Mouse (Mus musculus) gastrocnemius, adult 18-20 months (tissue): ENCODE results near the gene Rhov. TPM values are rescaled to one million over a fixed set of nuclear protein-coding genes. Genes with fewer than 3 reads are reported as not detected.

Experiments
- DNase-seq: peaks from one replicate; pipeline ENCODE4 v3.0.0; 2021; ENCODE audit warnings: low spot score
- total RNA-seq, 2 experiments: library from RNA; stranded (reverse); gene quantifications; 2 replicates each; pipeline ENCODE4 v1.2.3; 2021

Rhov gene
- total RNA-seq, 2 experiments from 2014 or later = not detected

DNA sequence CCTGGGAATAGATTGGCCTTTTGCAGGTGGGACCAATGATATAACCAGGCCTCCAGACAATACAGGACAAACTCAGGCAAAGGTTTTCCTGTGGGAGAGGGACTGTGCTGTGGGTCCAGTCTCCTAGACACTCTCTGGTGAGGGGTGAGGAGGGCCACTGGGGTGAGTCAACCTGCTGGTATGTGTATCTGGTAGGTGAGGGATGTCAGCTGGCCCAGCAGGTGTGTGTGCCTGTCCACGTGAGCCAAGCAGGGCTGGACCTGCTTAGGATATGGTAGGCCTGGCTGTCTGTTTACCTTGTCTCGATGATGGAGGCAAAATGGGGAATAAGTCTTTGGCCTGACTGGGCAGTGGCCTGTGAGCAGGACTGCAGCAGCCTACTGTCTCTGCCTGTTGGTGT lies 32.4 kb downstream of the Rhov start:
- no peak for DNase-seq

DNA sequence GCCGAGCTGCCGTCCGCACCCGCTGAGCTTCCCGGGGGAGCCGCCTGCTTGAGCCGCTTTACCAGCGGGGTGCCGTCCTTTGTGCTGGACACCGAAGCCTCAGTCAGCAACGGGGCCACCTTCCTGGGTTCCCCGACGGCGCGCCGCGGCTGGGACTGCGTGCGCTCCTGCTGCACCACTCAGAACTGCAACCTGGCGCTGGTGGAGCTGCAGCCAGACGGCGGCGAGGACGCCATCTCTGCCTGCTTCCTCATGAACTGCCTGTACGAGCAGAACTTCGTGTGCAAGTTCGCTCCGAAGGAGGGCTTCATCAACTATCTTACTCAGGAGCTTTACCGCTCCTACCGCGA lies 33.2 kb downstream of the Rhov start:
- DNase-seq = no peak

DNA sequence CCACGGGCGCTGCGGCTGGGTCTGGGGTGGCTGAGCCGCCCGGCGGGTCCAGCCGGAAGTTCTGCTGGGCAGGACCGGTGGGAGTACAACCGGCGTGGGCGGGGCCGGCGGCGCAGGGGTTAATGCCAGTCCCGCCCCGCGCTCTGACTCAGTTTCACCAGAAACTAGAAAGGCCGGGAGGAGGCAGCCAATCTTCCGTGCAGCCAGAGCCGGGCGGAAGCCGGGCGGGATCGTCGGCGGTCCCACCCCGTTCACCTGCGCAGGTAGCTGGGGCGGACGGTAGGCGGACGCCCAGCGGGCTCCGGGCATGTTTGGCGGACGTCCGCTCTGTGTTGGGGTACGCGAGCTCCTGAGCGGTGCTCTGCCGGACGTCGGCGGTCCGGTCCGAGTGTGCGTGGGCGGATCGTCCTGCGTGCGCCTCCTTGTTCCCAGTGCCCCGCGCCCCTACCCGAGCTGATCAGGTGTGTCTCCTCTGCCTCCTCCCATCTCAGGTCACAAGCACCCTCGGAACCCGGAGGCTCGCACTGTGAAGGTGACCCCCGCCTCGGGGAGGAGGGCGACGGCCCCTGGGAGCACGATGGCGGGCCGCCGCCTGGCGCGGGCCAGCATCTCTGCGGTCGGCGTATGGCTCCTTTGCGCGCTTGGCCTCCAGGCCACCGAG lies 33.7 kb downstream of the Rhov start, which contains the start of gene Spint1:
Spint1 (plus strand) TSS at position 153 of the 661 bp plus-strand sequence.
- DNase-seq = no peak

GRCm38 (mm10) chr2:119236682-119237209 lies 34.3 kb downstream of the Rhov start:
- DNase-seq = no peak

DNA sequence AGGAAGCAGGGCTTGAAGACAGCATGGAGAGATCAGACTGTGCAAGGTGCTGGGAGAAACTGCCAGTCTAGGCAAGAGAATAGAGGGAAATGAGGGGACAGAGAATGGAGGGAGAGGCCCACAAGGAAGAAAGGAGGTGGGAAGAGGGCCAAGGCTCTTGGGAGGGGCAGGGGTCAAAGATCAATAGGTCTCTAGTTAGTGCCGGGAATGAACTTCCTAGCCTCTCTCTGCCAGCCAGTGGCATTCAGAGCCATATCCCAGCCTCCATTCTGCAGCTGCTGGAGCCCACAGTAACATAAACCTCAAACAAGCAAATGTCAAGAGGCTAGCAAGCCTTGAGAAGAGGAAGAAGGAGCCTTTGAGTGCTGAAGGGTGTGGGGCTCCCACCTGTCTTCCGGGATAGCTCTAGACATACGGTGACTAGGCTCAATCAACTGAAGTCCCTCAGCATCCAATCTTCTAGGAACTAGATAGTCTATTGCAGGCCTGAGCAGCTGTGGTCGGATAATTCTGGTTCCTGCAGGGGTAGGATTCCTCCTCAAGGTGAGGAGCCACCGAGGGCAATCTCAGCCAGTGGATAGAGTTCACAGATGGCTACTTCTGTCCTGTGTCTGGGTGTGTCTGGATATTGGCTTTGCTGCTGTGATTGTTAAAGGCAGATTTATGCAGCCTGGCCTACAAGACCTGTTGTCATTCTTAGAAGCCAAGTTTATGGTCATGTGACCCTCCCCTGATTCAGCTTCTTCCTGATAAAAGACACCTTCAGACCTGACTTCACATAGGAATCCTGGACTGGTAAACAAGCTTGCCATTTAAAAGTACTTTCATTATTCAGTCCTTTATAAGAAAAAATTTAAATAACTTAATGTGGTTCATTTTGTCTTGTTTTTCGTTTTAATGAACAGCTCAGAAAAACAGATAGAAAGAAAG lies 41.0 kb downstream of the Rhov start, which contains the start of gene Ppp1r14d:
Ppp1r14d (minus strand) TSS at position 132 of the 930 bp plus-strand sequence.
- DNase-seq = no peak

Other genes with a start within 250 kb of the Rhov start
- 1 to 10 TPM; 3.6 to 3.9 TPM for gene Ccdc32, start 241.9 kb downstream of the Rhov start, total RNA-seq
- 1 to 10 TPM; 2.5 to 3.2 TPM for gene Rpusd2, start 236.5 kb downstream of the Rhov start, total RNA-seq
- under 1 TPM; 0.05 to 0.27 TPM for gene Knl1, start 224.2 kb downstream of the Rhov start, total RNA-seq
- under 1 TPM; 0.68 to 0.71 TPM for gene Rad51, start 158.5 kb downstream of the Rhov start, total RNA-seq
- 1 to 10 TPM; 3.4 to 4.9 TPM for gene Rmdn3, start 114.2 kb downstream of the Rhov start, total RNA-seq
- gene Gchfr, start 103.5 kb downstream of the Rhov start, total RNA-seq = under 1 TPM in 1 of 2 experiments, not detected in 1; 0.39 TPM
- gene Gm14137, start 96.8 kb downstream of the Rhov start, total RNA-seq = not detected
- gene Zfyve19, start 62.7 kb downstream of the Rhov start, total RNA-seq = 10 to 100 TPM; 13.8 to 14.4 TPM
- 1 to 10 TPM; 7.9 to 9.1 TPM for gene Dnajc17, start 62.5 kb downstream of the Rhov start, total RNA-seq
- gene Ppp1r14d, start 41.4 kb downstream of the Rhov start, total RNA-seq = not detected
- not detected for gene Spint1, start 33.9 kb downstream of the Rhov start, total RNA-seq
- gene Vps18, start 17.5 kb upstream of the Rhov start, total RNA-seq = 10 to 100 TPM; 10.1 to 10.2 TPM
- gene Dll4, start 54.5 kb upstream of the Rhov start, total RNA-seq = 1 to 10 TPM; 3.2 to 4.5 TPM
- 100 to 1,000 TPM in 1 of 2 experiments, 10 to 100 TPM in 1; 50.6 to 108 TPM for gene Chac1, start 80.0 kb upstream of the Rhov start, total RNA-seq
- gene Ino80, start 206.4 kb upstream of the Rhov start, total RNA-seq = 10 to 100 TPM; 11.2 to 12.1 TPM